Mouse (Mus musculus) ZHBTc4 (cell line): ENCODE data around the gene Akap14.
A peak's percentile ranks its signal among the peaks of the same experiment; 100 is the strongest.
"Not testable (repeated sequence)": the region's sequence is repeated elsewhere in the genome, so short reads cannot be mapped to it uniquely, and the experiment has no call there.

Experiments
- DNase-seq: peaks from one replicate; pipeline ENCODE4 v3.0.0-alpha.2; 2011; ENCODE audit warnings: low read depth, low spot score

Gene Akap14

GRCm38 (mm10) chrX:37168742-37169141 lies at the start of gene Akap14:
Akap14 (minus strand) TSS chrX:37168842.
- no peak for DNase-seq

- DNase-seq, result no peak
Measured at GRCm38 (mm10) chrX:37210941-37211340, 42.3 kb upstream of the Akap14 start, which contains the start of gene Gm9. Gm9 (minus strand) TSS chrX:37211041.

- DNase-seq, result peak; percentile 49
Measured at GRCm38 (mm10) chrX:37198676-37199075, 30.0 kb upstream of the Akap14 start.

- peak; percentile 16 for DNase-seq
Measured at GRCm38 (mm10) chrX:37191744-37192379, 23.2 kb upstream of the Akap14 start.

GRCm38 (mm10) chrX:37191105-37191743 lies 22.6 kb upstream of the Akap14 start, which contains the start of the genes Ndufa1 and Rnf113a1:
Ndufa1 (minus strand) TSS chrX:37191163.
Rnf113a1 (plus strand) TSS chrX:37191245.
- DNase-seq, result peak; percentile 86

- DNase-seq, result no peak
Measured at GRCm38 (mm10) chrX:37190755-37191104, 22.1 kb upstream of the Akap14 start.

GRCm38 (mm10) chrX:37184401-37184800 lies 15.8 kb upstream of the Akap14 start:
- not testable (repeated sequence) for DNase-seq

- DNase-seq, result peak; percentile 66
Measured at GRCm38 (mm10) chrX:37167085-37167484, 1.6 kb downstream of the Akap14 start.

- DNase-seq, result no peak
Measured at GRCm38 (mm10) chrX:37163115-37163514, 5.5 kb downstream of the Akap14 start.

- no peak for DNase-seq
Measured at GRCm38 (mm10) chrX:37161169-37161568, 7.5 kb downstream of the Akap14 start.

- no peak for DNase-seq
Measured at GRCm38 (mm10) chrX:37157839-37158238, 10.8 kb downstream of the Akap14 start.

- DNase-seq, result peak; percentile 43
Measured at GRCm38 (mm10) chrX:37144954-37145353, 23.7 kb downstream of the Akap14 start.

- not testable (repeated sequence) for DNase-seq
Measured at GRCm38 (mm10) chrX:37144498-37144897, 24.1 kb downstream of the Akap14 start.

- DNase-seq, result no peak
Measured at GRCm38 (mm10) chrX:37141732-37142131, 26.9 kb downstream of the Akap14 start.

GRCm38 (mm10) chrX:37126671-37127358 lies 41.8 kb downstream of the Akap14 start, which contains the start of gene Nkap:
Nkap (plus strand) TSS chrX:37126795.
- DNase-seq, result peak; percentile 88

- no peak for DNase-seq
Measured at GRCm38 (mm10) chrX:37125511-37125910, 43.1 kb downstream of the Akap14 start.

- no peak for DNase-seq
Measured at GRCm38 (mm10) chrX:37120212-37120611, 48.4 kb downstream of the Akap14 start.

- DNase-seq, result no peak
Measured at GRCm38 (mm10) chrX:37119585-37119984, 49.1 kb downstream of the Akap14 start.

- no peak for DNase-seq
Measured at GRCm38 (mm10) chrX:37117085-37117484, 51.6 kb downstream of the Akap14 start.

GRCm38 (mm10) chrX:37110881-37111193 lies 57.8 kb downstream of the Akap14 start:
- DNase-seq, result no peak

GRCm38 (mm10) chrX:37110193-37110880 lies 58.3 kb downstream of the Akap14 start, which contains the start of gene Upf3b:
Upf3b (minus strand) TSS chrX:37110322.
- DNase-seq, result peak; percentile 97
